Mouse (Mus musculus) CH12.LX (cell line): Measurements from ENCODE around the gene Hist1h2bj. TPM values are rescaled to one million over a fixed set of nuclear protein-coding genes. Genes with fewer than 3 reads are reported as not detected.

Experiments
- DNase-seq: peaks from one replicate; pipeline ENCODE4 v3.0.0-alpha.2; 2013; ENCODE audit errors: extremely low read depth
- H3K27ac ChIP-seq: 2 replicates; pipeline ENCODE4 v1.5.1; 2012; ENCODE audit warnings: low read depth, mild to moderate bottlenecking, control low read depth, moderate library complexity; ENCODE audit not compliant: insufficient read depth
- H3K27me3 ChIP-seq: replicated peaks from 2 replicates; pipeline ENCODE3; 2012; ENCODE audit warnings: inconsistent platforms
- H3K36me3 ChIP-seq, 2 experiments: replicated peaks in 1 of 2; 2 replicates each; pipeline versions ENCODE3 to v1.6.1; 2012; ENCODE audit warnings: inconsistent platforms in 1 of 2, low read length in 1 of 2, mild to moderate bottlenecking in 1 of 2, mixed read lengths in 1 of 2, moderate library complexity in 1 of 2; ENCODE audit not compliant: control insufficient read depth in 1 of 2, insufficient read depth in 1 of 2
- H3K4me1 ChIP-seq, 2 experiments: 2 replicates each; pipeline ENCODE4 v1.6.1; 2012; ENCODE audit warnings: inconsistent platforms in 1 of 2, moderate library complexity in 1 of 2; ENCODE audit not compliant: insufficient read depth in 2 of 2, control insufficient read depth in 1 of 2
- H3K4me2 ChIP-seq: 2 replicates; pipeline ENCODE4 v1.6.1; 2012; ENCODE audit warnings: low read depth, mild to moderate bottlenecking, control low read depth; ENCODE audit not compliant: poor library complexity, insufficient read depth, severe bottlenecking
- H3K4me3 ChIP-seq, 3 experiments: fragments of 150-350 bp in 1 of 3; sonication (generic) in 1 of 3; replicated peaks in 1 of 3; 2 replicates each; pipeline versions ENCODE3 to v1.5.1; 2011 to 2012; ENCODE audit warnings: low read depth in 2 of 3, low read length in 2 of 3, mild to moderate bottlenecking in 2 of 3, moderate library complexity in 2 of 3, control low read depth in 1 of 3, improper control_type of control experiment in 1 of 3, inconsistent platforms in 1 of 3, mixed read lengths in 1 of 3; ENCODE audit not compliant: poor library complexity in 1 of 3
- H3K79me2 ChIP-seq: replicated peaks from 2 replicates; pipeline ENCODE4 v1.6.1; 2012; ENCODE audit warnings: mild to moderate bottlenecking, moderate library complexity; ENCODE audit not compliant: control insufficient read depth, poor library complexity, insufficient read depth, severe bottlenecking; ENCODE audit errors: extremely low read depth
- H3K9ac ChIP-seq: 2 replicates; pipeline ENCODE4 v1.6.1; 2012; ENCODE audit warnings: low read depth, mild to moderate bottlenecking, control low read depth, moderate library complexity; ENCODE audit not compliant: insufficient read depth
- H3K9me3 ChIP-seq: replicated peaks from 2 replicates; pipeline ENCODE3; 2012; ENCODE audit warnings: low read length, inconsistent platforms, mixed read lengths
- BHLHE40 ChIP-seq: IDR thresholded peaks from 2 replicates; pipeline ENCODE4 v1.6.1; 2011; ENCODE audit warnings: mild to moderate bottlenecking, low read depth, low read length, improper control_type of control experiment
- CHD1 ChIP-seq: IDR thresholded peaks from 2 replicates; pipeline ENCODE4 v1.6.1; 2012; ENCODE audit warnings: low read depth, low read length, improper control_type of control experiment, inconsistent platforms
- CHD2 ChIP-seq: IDR thresholded peaks from 2 replicates; pipeline ENCODE4 v1.6.1; 2011; ENCODE audit warnings: low read length, improper control_type of control experiment
- E2F4 ChIP-seq: IDR thresholded peaks from 2 replicates; pipeline ENCODE4 v1.6.1; 2011; ENCODE audit warnings: low read depth, low read length, improper control_type of control experiment; ENCODE audit not compliant: insufficient replicate concordance
- ELF1 ChIP-seq: IDR thresholded peaks from 2 replicates; pipeline ENCODE4 v1.6.1; 2014; ENCODE audit warnings: low read depth, mild to moderate bottlenecking, inconsistent platforms, low read length, improper control_type of control experiment
- EP300 ChIP-seq: IDR thresholded peaks from 2 replicates; pipeline ENCODE4 v1.6.1; 2011; ENCODE audit warnings: low read length, improper control_type of control experiment
- ETS1 ChIP-seq: conservative IDR thresholded peaks from 2 replicates; pipeline ENCODE4 v1.6.1; 2012; ENCODE audit warnings: low read depth, mild to moderate bottlenecking, inconsistent platforms, low read length, improper control_type of control experiment, moderate library complexity
- GABPA ChIP-seq: IDR thresholded peaks from 2 replicates; pipeline ENCODE4 v1.6.1; 2012; ENCODE audit warnings: low read depth, low read length, improper control_type of control experiment, inconsistent platforms; ENCODE audit not compliant: insufficient replicate concordance
- JUND ChIP-seq: conservative IDR thresholded peaks from 2 replicates; pipeline ENCODE4 v1.6.1; 2011; ENCODE audit warnings: low read depth, low read length, improper control_type of control experiment
- KAT2A ChIP-seq: IDR thresholded peaks from 2 replicates; pipeline ENCODE4 v1.6.1; 2012; ENCODE audit warnings: low read length, improper control_type of control experiment, inconsistent platforms; ENCODE audit not compliant: insufficient replicate concordance
- MAFK ChIP-seq: IDR thresholded peaks from 2 replicates; pipeline ENCODE4 v1.6.1; 2011; ENCODE audit warnings: low read length, improper control_type of control experiment; ENCODE audit not compliant: insufficient replicate concordance
- MAZ ChIP-seq: IDR thresholded peaks from 2 replicates; pipeline ENCODE4 v1.6.1; 2012; ENCODE audit warnings: low read depth, mild to moderate bottlenecking, inconsistent platforms, low read length, improper control_type of control experiment, moderate library complexity
- MEF2A ChIP-seq: IDR thresholded peaks from 2 replicates; pipeline ENCODE4 v1.6.1; 2014; ENCODE audit warnings: low read depth, mild to moderate bottlenecking, inconsistent platforms, low read length, improper control_type of control experiment, borderline replicate concordance
- MXI1 ChIP-seq: IDR thresholded peaks from 2 replicates; pipeline ENCODE4 v1.6.1; 2011; ENCODE audit warnings: mild to moderate bottlenecking, low read depth, low read length, improper control_type of control experiment
- NELFE ChIP-seq: IDR thresholded peaks from 2 replicates; pipeline ENCODE4 v1.6.1; 2011; ENCODE audit warnings: low read depth, low read length, improper control_type of control experiment
- NRF1 ChIP-seq: IDR thresholded peaks from 2 replicates; pipeline ENCODE4 v1.6.1; 2014; ENCODE audit warnings: low read depth, mild to moderate bottlenecking, inconsistent platforms, low read length, improper control_type of control experiment, moderate library complexity
- PAX5 ChIP-seq: IDR thresholded peaks from 2 replicates; pipeline ENCODE4 v1.6.1; 2012; ENCODE audit warnings: low read length, inconsistent platforms, mixed read lengths
- POLR2A ChIP-seq: IDR thresholded peaks from 2 replicates; pipeline ENCODE4 v1.6.1; 2011; ENCODE audit warnings: low read depth, mild to moderate bottlenecking, improper control_type of control experiment, low read length
- POLR2AphosphoS2 ChIP-seq: IDR thresholded peaks from 2 replicates; pipeline ENCODE4 v1.6.1; 2011; ENCODE audit warnings: low read depth, low read length, improper control_type of control experiment
- RAD21 ChIP-seq: IDR thresholded peaks from 2 replicates; pipeline ENCODE4 v1.6.1; 2011; ENCODE audit warnings: low read depth, mild to moderate bottlenecking, low read length, improper control_type of control experiment, moderate library complexity
- SMC3 ChIP-seq: IDR thresholded peaks from 2 replicates; pipeline ENCODE4 v1.6.1; 2011; ENCODE audit warnings: low read depth, low read length, improper control_type of control experiment
- TBP ChIP-seq: conservative IDR thresholded peaks from 2 replicates; pipeline ENCODE4 v1.6.1; 2011; ENCODE audit warnings: low read depth, low read length, improper control_type of control experiment
- TCF12 ChIP-seq: IDR thresholded peaks from 2 replicates; pipeline ENCODE4 v1.6.1; 2014; ENCODE audit warnings: low read depth, mild to moderate bottlenecking, inconsistent platforms, low read length, improper control_type of control experiment
- UBTF ChIP-seq: IDR thresholded peaks from 2 replicates; pipeline ENCODE4 v1.6.1; 2012; ENCODE audit warnings: low read depth, mild to moderate bottlenecking, inconsistent platforms, low read length, improper control_type of control experiment, moderate library complexity
- USF2 ChIP-seq: conservative IDR thresholded peaks from 2 replicates; pipeline ENCODE4 v1.6.1; 2011; ENCODE audit warnings: low read depth, low read length, improper control_type of control experiment
- ZC3H11A ChIP-seq: IDR thresholded peaks from 2 replicates; pipeline ENCODE4 v1.6.1; 2012; ENCODE audit warnings: low read depth, mild to moderate bottlenecking, inconsistent platforms, low read length, improper control_type of control experiment
- ZKSCAN1 ChIP-seq: IDR thresholded peaks from 2 replicates; pipeline ENCODE4 v1.6.1; 2012; ENCODE audit warnings: low read depth, inconsistent platforms, low read length, improper control_type of control experiment, borderline replicate concordance
- ZMIZ1 ChIP-seq: IDR thresholded peaks from 2 replicates; pipeline ENCODE4 v1.6.1; 2012; ENCODE audit warnings: low read depth, mild to moderate bottlenecking, inconsistent platforms, low read length, improper control_type of control experiment
- dilution Hi-C: fragments of 300-500 bp; cut with MboI; formaldehyde crosslinking; loops from 2 replicates; pipeline ENCODE4 v1.14.3; 2020; ENCODE audit warnings: low sequenced_read_pairs; ENCODE audit not compliant: extremely low pct_unique_long_range_greater_than_20kb, extremely low pct_ligation_motif_present
- in situ Hi-C: fragments of 300-500 bp; cut with MboI; formaldehyde crosslinking; loops from 3 replicates; pipeline ENCODE4 v1.14.3; 2019; ENCODE audit warnings: low sequenced_read_pairs, low pct_ligation_motif_present, low pct_unique_long_range_greater_than_20kb, mixed read lengths
- polyA plus RNA-seq: library from polyadenylated mRNA; unstranded; fragments of >175 nt; gene quantifications from 2 replicates; pipeline ENCODE4 v1.2.1, GENCODE M21; 2012; ENCODE audit warnings: low read depth; ENCODE audit not compliant: insufficient read length
- total RNA-seq, 2 experiments: library from RNA; depleted of rRNA; stranded (reverse); fragments of 300-350 nt in 1 of 2; fragments of >200 nt in 1 of 2; gene quantifications; 2 replicates each; pipeline ENCODE4 v1.2.3; 2012 to 2014

Gene Hist1h2bj
- total and polyA plus RNA-seq, 3 experiments, result 2.5 to 1,790 (median 23.8) TPM

DNA sequence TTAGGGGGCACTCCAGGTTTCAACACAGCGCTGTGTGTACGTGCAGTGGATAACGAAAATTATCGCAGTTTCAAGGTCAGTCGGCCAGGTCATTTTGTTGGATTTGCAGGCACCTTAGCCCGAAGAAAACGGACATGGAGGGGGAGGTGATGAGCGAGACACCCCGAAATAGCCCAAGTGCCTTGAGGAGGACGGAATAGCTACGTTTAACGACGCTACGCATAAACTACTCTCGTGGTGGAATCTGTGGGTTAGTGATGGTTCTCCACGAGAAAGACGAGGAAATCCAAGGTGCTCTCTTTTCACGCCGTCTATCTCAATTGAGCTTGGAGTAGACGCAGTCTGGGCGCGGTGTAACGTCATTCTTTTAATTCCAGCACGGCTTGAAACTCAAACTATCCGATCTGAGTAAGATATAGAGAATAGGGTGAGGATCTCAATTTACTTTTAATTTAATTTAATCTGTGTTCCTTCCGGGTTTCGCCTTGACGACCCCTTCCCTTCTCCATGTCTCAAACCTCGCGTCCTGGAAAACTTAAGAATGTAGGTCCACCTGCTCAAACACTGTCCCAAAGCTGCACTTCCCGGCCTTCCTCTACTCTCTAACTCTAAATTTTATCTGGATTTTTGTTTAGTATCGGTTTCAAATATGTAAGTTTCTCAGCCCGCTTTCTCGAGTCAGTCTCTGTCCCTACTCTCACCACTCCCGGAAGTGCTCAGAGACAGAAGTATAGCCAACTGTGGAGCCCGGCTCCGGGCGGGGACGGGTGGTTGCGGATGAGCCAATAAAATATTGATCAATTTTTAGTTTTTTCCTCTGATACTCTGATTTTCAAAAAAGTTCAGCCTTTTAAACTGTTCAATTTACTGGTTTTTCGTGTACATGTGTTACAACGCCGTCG is 22.8 kb upstream of the Hist1h2bj start:
- in situ Hi-C loops (loop anchor here (5.0 to 25.0 kb wide), 3 partner anchors 43 to 845 kb away; partner anchors contain the start of genes Trim27 and Zkscan3), dilution Hi-C loops (no loop called here)
- H3K27ac ChIP-seq, result no peak overlapping the region

GRCm38 (mm10) chr13:22020901-22021339 is 22.1 kb upstream of the Hist1h2bj start:
- H3K9ac ChIP-seq, result peak overlapping the region; percentile 92
- DNase-seq, result peak; percentile 76
- in situ Hi-C loops (loop anchor here (5.0 to 25.0 kb wide), 3 partner anchors 44 to 846 kb away; partner anchors contain the start of genes Trim27 and Zkscan3), dilution Hi-C loops (no loop called here)
- H3K9me3 ChIP-seq, result no peaks in the 10 kb centered on the region
- H3K27ac ChIP-seq, result no peak overlapping the region
- H3K36me3 ChIP-seq, result no peaks in the 10 kb centered on the region
- peak overlapping the region; percentile 91 for H3K4me2 ChIP-seq
- H3K4me1 ChIP-seq, result peaks cover 0 to 6% of the 10 kb centered on the region in 2 experiments; a peak in 2 of 4 replicates
- no peak for TF ChIP-seq JUND
- TF ChIP-seq MEF2A, result no peak
- TF ChIP-seq CHD2, result no peak
- TF ChIP-seq NELFE, result no peak
- no peak for TF ChIP-seq POLR2AphosphoS2
- no peak for TF ChIP-seq ZKSCAN1
- no peak for TF ChIP-seq POLR2A
- TF ChIP-seq RAD21, result no peak
- no peak for TF ChIP-seq KAT2A
- peak; percentile 96 for TF ChIP-seq MAFK
- no peak for TF ChIP-seq BHLHE40
- no peak for TF ChIP-seq MXI1
- no peak for TF ChIP-seq ZMIZ1
- TF ChIP-seq CHD1, result no peak
- no peak for TF ChIP-seq MAZ
- no peak for TF ChIP-seq EP300
- no peak for TF ChIP-seq SMC3
- no peak for TF ChIP-seq TCF12
- no peak for TF ChIP-seq USF2
- no peak for TF ChIP-seq UBTF
- TF ChIP-seq TBP, result peak; percentile 100
- no peak for TF ChIP-seq ZC3H11A
- no peak for TF ChIP-seq ETS1
- peak; percentile 95 for TF ChIP-seq ELF1
- no peak for TF ChIP-seq GABPA
- peak; percentile 31; the same call in 1 of the 2 replicates for TF ChIP-seq NRF1
- 0 out of 2 replicates have a peak, but pooled peaks have one; percentile 63 for TF ChIP-seq E2F4
- TF ChIP-seq PAX5, result no peak
- peak overlapping the region; percentile 67 to 72 (median 68) for H3K4me3 ChIP-seq
- no peaks in the 10 kb centered on the region for H3K79me2 ChIP-seq
- H3K27me3 ChIP-seq, result peaks cover 13% of the 10 kb centered on the region

More for the DNA sequence above, 22.8 kb upstream of the Hist1h2bj start:
- peaks cover 0 to 9% of the 10 kb centered on the region in 2 experiments; a peak in 2 of 4 replicates for H3K4me1 ChIP-seq
- no peaks in the 10 kb centered on the region for H3K79me2 ChIP-seq
- DNase-seq, result peak; percentile 54
- H3K36me3 ChIP-seq, result no peaks in the 10 kb centered on the region
- H3K4me3 ChIP-seq, result peak overlapping the region; percentile 50 to 68 (median 64)
- peak; percentile 87 for TF ChIP-seq ELF1
- TF ChIP-seq ZMIZ1, result no peak
- peak overlapping the region; percentile 85; the same call in 1 of the 2 replicates for H3K4me2 ChIP-seq
- H3K27me3 ChIP-seq, result peaks cover 14% of the 10 kb centered on the region
- H3K9ac ChIP-seq, result peak overlapping the region; percentile 82
- H3K9me3 ChIP-seq, result no peaks in the 10 kb centered on the region
